Mouse (Mus musculus) heart, embryonic 14.5 days (tissue): ENCODE data around the gene Kif26b. TPM values are rescaled to one million over a fixed set of nuclear protein-coding genes. Genes with fewer than 3 reads are reported as not detected.

Source experiments
- ATAC-seq: fragments of 200-750 bp; cut with Nextera tagmentation; 2 replicates; pipeline ENCODE4 v1.8.0; 2017; ENCODE audit warnings: low read depth, moderate TSS enrichment; ENCODE audit not compliant: insufficient number of reproducible peaks, insufficient read depth, low FRiP score
- H3K27ac ChIP-seq, 2 experiments: fragments of 200-500 bp in 1 of 2; fragments of 300-500 bp in 1 of 2; sonication (generic) in 1 of 2; replicated peaks in 1 of 2; 2 replicates each; pipeline ENCODE4 v1.5.1; 2012 to 2014; ENCODE audit warnings: low read depth in 2 of 2, low read length in 2 of 2, control low read depth in 1 of 2, mild to moderate bottlenecking in 1 of 2, mixed read lengths in 1 of 2; ENCODE audit not compliant: control insufficient read depth in 1 of 2, insufficient read depth in 1 of 2
- H3K27me3 ChIP-seq: fragments of 300-500 bp; sonication (generic); 2 replicates; pipeline ENCODE4 v1.6.1; 2014; ENCODE audit warnings: mild to moderate bottlenecking, low read length, control low read depth; ENCODE audit not compliant: control insufficient read depth, insufficient read depth
- H3K36me3 ChIP-seq: fragments of 300-500 bp; sonication (generic); 2 replicates; pipeline ENCODE4 v1.6.1; 2014; ENCODE audit warnings: mild to moderate bottlenecking, control low read depth, low read length, mixed read lengths; ENCODE audit not compliant: control insufficient read depth, insufficient read depth
- H3K4me1 ChIP-seq, 2 experiments: fragments of 200-500 bp in 1 of 2; fragments of 300-500 bp in 1 of 2; sonication (generic) in 1 of 2; 2 replicates each; pipeline ENCODE4 v1.6.1; 2012 to 2014; ENCODE audit warnings: low read length in 2 of 2, control low read depth in 1 of 2, mixed read lengths in 1 of 2; ENCODE audit not compliant: control insufficient read depth in 2 of 2, insufficient read depth in 2 of 2
- H3K4me2 ChIP-seq: fragments of 300-500 bp; sonication (generic); 2 replicates; pipeline ENCODE4 v1.6.1; 2014; ENCODE audit warnings: mild to moderate bottlenecking, low read length
- H3K4me3 ChIP-seq, 2 experiments: fragments of 200-500 bp in 1 of 2; fragments of 300-500 bp in 1 of 2; sonication (generic) in 1 of 2; 2 replicates each; pipeline ENCODE4 v1.5.1; 2012 to 2014; ENCODE audit warnings: low read length in 2 of 2, mild to moderate bottlenecking in 2 of 2, control low read depth in 1 of 2, low read depth in 1 of 2, moderate library complexity in 1 of 2; ENCODE audit not compliant: control insufficient read depth in 1 of 2, insufficient read depth in 1 of 2
- H3K9ac ChIP-seq: fragments of 300-500 bp; sonication (generic); 2 replicates; pipeline ENCODE4 v1.6.1; 2014; ENCODE audit warnings: mild to moderate bottlenecking, low read length
- H3K9me3 ChIP-seq: fragments of 300-500 bp; sonication (generic); 2 replicates; pipeline ENCODE4 v1.6.1; 2016; ENCODE audit warnings: low read length, control low read depth; ENCODE audit not compliant: control insufficient read depth
- WGBS: fragments of 180-500 bp; shearing (Covaris S2); extraction: QIAGEN DNeasy Blood & Tissue Kit; methylation state at CpG from one replicate; pipeline ENCODE4 v1.1.7; 2014; 5-methylcytosine and 5-hydroxymethylcytosine counted together
- polyA plus RNA-seq: library from polyadenylated mRNA; unstranded; fragments of >200 nt; fragmentation: Nextera tagmentation; extraction: Ambion mirVana; gene quantifications from 2 replicates; pipeline ENCODE4 v1.2.1, GENCODE M21; 2014

Kif26b gene
- polyA plus RNA-seq, 1 experiment from 2014 or later, result 14.4 TPM

DNA sequence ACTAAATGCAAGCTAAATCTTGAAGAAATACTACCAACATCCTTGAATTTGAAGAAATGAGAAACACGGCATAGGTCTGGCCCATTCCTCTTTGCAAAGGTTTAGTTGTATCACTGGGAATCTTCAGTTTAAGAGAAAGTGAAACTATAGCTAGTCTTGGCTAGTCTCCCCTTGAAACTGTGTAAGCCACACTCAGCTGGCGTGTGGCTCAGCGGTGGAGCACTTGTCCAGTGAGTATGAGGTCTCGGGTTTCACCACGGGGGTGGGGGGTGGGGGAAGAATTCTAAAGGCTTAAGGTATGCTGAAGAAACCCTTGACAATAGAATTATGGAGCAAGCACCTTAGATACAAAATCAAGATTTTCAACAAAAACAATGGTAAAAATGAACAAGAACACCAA lies 5.8 kb upstream of the Kif26b start:
- Histone ChIP-seq H3K4me2 (no peak overlapping the region), H3K4me1 (no peaks in the 10 kb centered on the region), H3K36me3 (no peaks in the 10 kb centered on the region), H3K4me3 (no peak overlapping the region), H3K27ac (no peak overlapping the region), H3K27me3 (no peaks in the 10 kb centered on the region), H3K9ac (no peak overlapping the region), H3K9me3 (no peaks in the 10 kb centered on the region)
- ATAC-seq, result no peak
- WGBS, result 43% methylated on average over 5 of the region's 5 CpGs

GRCm38 (mm10) chr1:178527185-178527546 lies 1.8 kb upstream of the Kif26b start:
- H3K27ac ChIP-seq, result peak overlapping the region; percentile 52 to 86
- H3K4me2 ChIP-seq, result peak overlapping the region; percentile 100
- peak overlapping the region; percentile 61 to 85 for H3K4me3 ChIP-seq
- no peaks in the 10 kb centered on the region for H3K27me3 ChIP-seq
- no peaks in the 10 kb centered on the region for H3K9me3 ChIP-seq
- no peak for ATAC-seq
- under 1% methylated on average over 21 of the region's 21 CpGs for WGBS
- 0 out of 2 replicates have a peak, but pooled peaks cover 4% of the 10 kb centered on the region for H3K36me3 ChIP-seq
- H3K4me1 ChIP-seq, result peaks cover 2 to 11% of the 10 kb centered on the region in 2 experiments; a peak in 3 of 4 replicates
- peak overlapping the region; percentile 88 for H3K9ac ChIP-seq

DNA sequence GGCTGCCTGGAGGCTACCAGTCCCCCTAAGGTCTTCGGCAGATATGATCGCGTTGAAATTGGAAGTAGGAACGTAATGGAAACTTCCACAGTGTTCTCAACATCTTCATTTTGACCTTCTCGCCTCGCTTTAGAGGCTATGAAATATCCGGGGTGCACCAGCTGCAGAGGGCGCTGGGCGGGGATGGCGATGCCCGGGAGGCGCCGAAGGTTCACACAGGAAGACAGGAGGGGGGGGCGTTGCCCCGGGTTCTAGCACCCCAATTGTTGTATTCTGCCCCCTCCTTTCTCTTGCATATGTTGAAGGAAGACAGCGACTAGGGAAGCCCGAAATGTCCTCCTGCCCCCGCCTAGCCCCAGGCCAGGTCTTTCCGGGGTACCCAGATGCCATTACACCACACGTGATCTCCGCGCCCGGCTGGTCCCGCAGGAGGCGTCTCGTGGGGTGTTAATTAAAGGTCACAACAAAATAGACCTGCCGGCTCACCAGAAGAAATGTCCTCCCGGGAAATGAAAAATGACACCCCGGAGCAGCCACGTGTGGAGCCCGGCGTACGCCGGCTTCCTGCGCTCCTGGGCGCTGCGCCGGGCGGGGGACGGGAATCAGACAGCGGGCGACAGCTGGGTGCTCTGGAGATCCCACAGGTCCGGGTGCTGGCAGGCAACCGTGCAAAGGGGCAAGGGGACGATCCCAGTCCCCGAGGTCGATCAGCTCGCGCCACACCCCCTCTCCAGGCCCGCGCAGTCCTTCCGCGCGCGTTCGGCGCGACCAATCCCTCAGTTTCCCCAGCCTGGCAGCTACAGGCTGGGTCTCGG lies 1.2 kb upstream of the Kif26b start:
- Histone ChIP-seq H3K36me3 (0 out of 2 replicates have a peak, but pooled peaks cover 8% of the 10 kb centered on the region), H3K4me3 (peak overlapping the region; percentile 61 to 85), H3K27ac (peak overlapping the region; percentile 72 to 86), H3K4me1 (peaks cover 4 to 17% of the 10 kb centered on the region in 2 experiments; a peak in 3 of 4 replicates), H3K9me3 (no peaks in the 10 kb centered on the region), H3K27me3 (no peaks in the 10 kb centered on the region), H3K9ac (peak overlapping the region; percentile 88), H3K4me2 (peak overlapping the region; percentile 100)
- under 1% methylated on average over 58 of the region's 59 CpGs for WGBS
- peak; percentile 47 for ATAC-seq

GRCm38 (mm10) chr1:178529512-178530300 lies 781 bp downstream of the Kif26b start:
- Histone ChIP-seq H3K27ac (peak overlapping the region; percentile 72 to 86), H3K9ac (peak overlapping the region; percentile 88), H3K9me3 (no peaks in the 10 kb centered on the region), H3K4me2 (peak overlapping the region; percentile 100), H3K36me3 (peaks cover 14% of the 10 kb centered on the region; the same call in 1 of the 2 replicates), H3K27me3 (no peaks in the 10 kb centered on the region), H3K4me3 (peak overlapping the region; percentile 61 to 85), H3K4me1 (peaks cover 6 to 32% of the 10 kb centered on the region in 2 experiments)
- WGBS, result 1% methylated on average over 38 of the region's 38 CpGs
- no peak for ATAC-seq

GRCm38 (mm10) chr1:178530301-178531078 lies 1.6 kb downstream of the Kif26b start:
- no peaks in the 10 kb centered on the region for H3K9me3 ChIP-seq
- peaks cover 21% of the 10 kb centered on the region for H3K36me3 ChIP-seq
- under 1% methylated on average over 55 of the region's 62 CpGs for WGBS
- H3K4me1 ChIP-seq, result peaks cover 6 to 32% of the 10 kb centered on the region in 2 experiments
- H3K9ac ChIP-seq, result peak overlapping the region; percentile 88
- 0 out of 2 replicates have a peak, but pooled peaks have one; percentile 0 for ATAC-seq
- H3K27me3 ChIP-seq, result no peaks in the 10 kb centered on the region
- H3K4me3 ChIP-seq, result peak overlapping the region; percentile 61 to 85
- H3K4me2 ChIP-seq, result peak overlapping the region; percentile 100
- H3K27ac ChIP-seq, result peak overlapping the region; percentile 10 to 86; a peak in 3 of 4 replicates

GRCm38 (mm10) chr1:178540247-178540646 lies 11.3 kb downstream of the Kif26b start:
- no peak overlapping the region for H3K4me3 ChIP-seq
- no peaks in the 10 kb centered on the region for H3K9me3 ChIP-seq
- no peak for ATAC-seq
- H3K9ac ChIP-seq, result no peak overlapping the region
- WGBS, result 43% methylated on average over 10 of the region's 10 CpGs
- H3K27ac ChIP-seq, result no peak overlapping the region
- no peak overlapping the region for H3K4me2 ChIP-seq
- H3K27me3 ChIP-seq, result no peaks in the 10 kb centered on the region
- H3K36me3 ChIP-seq, result peaks cover 31% of the 10 kb centered on the region
- peaks cover 7 to 8% of the 10 kb centered on the region in 2 experiments; a peak in 2 of 4 replicates for H3K4me1 ChIP-seq

- Histone ChIP-seq H3K9me3 (no peaks in the 10 kb centered on the region), H3K4me2 (no peak overlapping the region), H3K4me1 (peaks cover 7 to 8% of the 10 kb centered on the region in 2 experiments; a peak in 2 of 4 replicates), H3K9ac (no peak overlapping the region), H3K36me3 (peaks cover 35% of the 10 kb centered on the region), H3K27ac (no peak overlapping the region), H3K27me3 (no peaks in the 10 kb centered on the region), H3K4me3 (no peak overlapping the region)
- ATAC-seq, result no peak
- WGBS, result 84% methylated on average over 5 of the region's 5 CpGs
Measured at GRCm38 (mm10) chr1:178542415-178542814, 13.5 kb downstream of the Kif26b start.
